Mouse (Mus musculus) limb, embryonic 13.5 days (tissue): ENCODE data around the gene Abca1. TPM values are rescaled to one million over a fixed set of nuclear protein-coding genes. Genes with fewer than 3 reads are reported as not detected.
A peak's percentile ranks its signal among the peaks of the same experiment; 100 is the strongest.

ENCODE experiments used
- ATAC-seq: fragments of 200-750 bp; cut with Nextera tagmentation; 2 replicates; pipeline ENCODE4 v1.8.0; 2017; ENCODE audit warnings: low read depth, moderate number of reproducible peaks, moderate TSS enrichment; ENCODE audit not compliant: low FRiP score
- H3K27ac ChIP-seq: fragments of 300-500 bp; sonication (generic); 2 replicates; pipeline ENCODE4 v1.5.1; 2015; ENCODE audit warnings: inconsistent platforms, mild to moderate bottlenecking, moderate library complexity
- H3K27me3 ChIP-seq: fragments of 300-500 bp; sonication (generic); 2 replicates; pipeline ENCODE4 v1.6.1; 2015; ENCODE audit warnings: mild to moderate bottlenecking, inconsistent platforms
- H3K36me3 ChIP-seq: fragments of 300-500 bp; sonication (generic); 2 replicates; pipeline ENCODE4 v1.6.1; 2015; ENCODE audit warnings: inconsistent platforms, mild to moderate bottlenecking, moderate library complexity
- H3K4me1 ChIP-seq: fragments of 300-500 bp; sonication (generic); 2 replicates; pipeline ENCODE4 v1.6.1; 2015; ENCODE audit warnings: inconsistent platforms
- H3K4me2 ChIP-seq: fragments of 300-500 bp; sonication (generic); replicated peaks from 2 replicates; pipeline ENCODE4 v1.6.1; 2015; ENCODE audit warnings: inconsistent platforms, mild to moderate bottlenecking, moderate library complexity
- H3K4me3 ChIP-seq: fragments of 300-500 bp; sonication (generic); 2 replicates; pipeline ENCODE4 v1.5.1; 2015; ENCODE audit warnings: moderate library complexity, mild to moderate bottlenecking, inconsistent platforms
- H3K9ac ChIP-seq: fragments of 300-500 bp; sonication (generic); 2 replicates; pipeline ENCODE4 v1.6.1; 2015; ENCODE audit warnings: mild to moderate bottlenecking, inconsistent platforms
- H3K9me3 ChIP-seq: fragments of 300-500 bp; sonication (generic); 2 replicates; pipeline ENCODE4 v1.6.1; 2016; ENCODE audit warnings: inconsistent platforms
- WGBS: fragments of 180-500 bp; shearing (Covaris S2); methylation state at CpG from one replicate; pipeline ENCODE4 v1.1.7; 2015; 5-methylcytosine and 5-hydroxymethylcytosine counted together
- polyA plus RNA-seq: library from polyadenylated mRNA; unstranded; fragments of >200 nt; fragmentation: Nextera tagmentation; extraction: Ambion mirVana; gene quantifications from 2 replicates; pipeline ENCODE4 v1.2.1, GENCODE M21; 2015

The Abca1 gene
- polyA plus RNA-seq, 1 experiment from 2014 or later = 7.8 TPM

- ATAC-seq = no peak
- WGBS = 76% methylated on average over 8 of the region's 8 CpGs
Observed at GRCm38 (mm10) chr4:53177696-53178095, 18.0 kb upstream of the Abca1 start.

GRCm38 (mm10) chr4:53174906-53175305 lies 15.2 kb upstream of the Abca1 start:
- peaks cover 22% of the 10 kb centered on the region for H3K4me1 ChIP-seq
- H3K4me2 ChIP-seq = no peak overlapping the region
- WGBS = 87% methylated on average over 7 of the region's 7 CpGs
- ATAC-seq = no peak
- H3K27ac ChIP-seq = no peak overlapping the region
- no peaks in the 10 kb centered on the region for H3K9me3 ChIP-seq
- no peak overlapping the region for H3K9ac ChIP-seq
- H3K4me3 ChIP-seq = no peak overlapping the region
- no peaks in the 10 kb centered on the region for H3K36me3 ChIP-seq
- H3K27me3 ChIP-seq = no peaks in the 10 kb centered on the region

More at GRCm38 (mm10) chr4:53177696-53178095, 18.0 kb upstream of the Abca1 start:
- Histone ChIP-seq H3K4me3 (no peak overlapping the region), H3K27me3 (no peaks in the 10 kb centered on the region), H3K4me1 (peaks cover 29% of the 10 kb centered on the region), H3K36me3 (no peaks in the 10 kb centered on the region), H3K9ac (no peak overlapping the region), H3K4me2 (no peak overlapping the region), H3K9me3 (no peaks in the 10 kb centered on the region), H3K27ac (no peak overlapping the region)

GRCm38 (mm10) chr4:53170403-53170802 lies 10.7 kb upstream of the Abca1 start:
- H3K36me3 ChIP-seq = no peaks in the 10 kb centered on the region
- 83% methylated on average over 2 of the region's 2 CpGs for WGBS
- no peak overlapping the region for H3K27ac ChIP-seq
- ATAC-seq = no peak
- no peak overlapping the region for H3K4me2 ChIP-seq
- no peak overlapping the region for H3K9ac ChIP-seq
- H3K9me3 ChIP-seq = no peaks in the 10 kb centered on the region
- H3K27me3 ChIP-seq = no peaks in the 10 kb centered on the region
- no peak overlapping the region for H3K4me3 ChIP-seq
- H3K4me1 ChIP-seq = no peaks in the 10 kb centered on the region

- no peaks in the 10 kb centered on the region for H3K9me3 ChIP-seq
- ATAC-seq = no peak
- no peak overlapping the region for H3K4me2 ChIP-seq
- H3K27me3 ChIP-seq = no peaks in the 10 kb centered on the region
- 88% methylated on average over 8 of the region's 25 CpGs for WGBS
- H3K4me3 ChIP-seq = no peak overlapping the region
- H3K27ac ChIP-seq = no peak overlapping the region
- no peak overlapping the region for H3K9ac ChIP-seq
- no peaks in the 10 kb centered on the region for H3K36me3 ChIP-seq
- peaks cover 9% of the 10 kb centered on the region for H3K4me1 ChIP-seq
Observed at GRCm38 (mm10) chr4:53165231-53165630, 5.5 kb upstream of the Abca1 start.

- H3K9me3 ChIP-seq = no peaks in the 10 kb centered on the region
- peak overlapping the region; percentile 82 for H3K27ac ChIP-seq
- H3K4me3 ChIP-seq = peak overlapping the region; percentile 64
- peak overlapping the region; percentile 80 for H3K4me2 ChIP-seq
- peak; percentile 13; the same call in 1 of the 2 replicates for ATAC-seq
- peak overlapping the region; percentile 74 for H3K9ac ChIP-seq
- no peaks in the 10 kb centered on the region for H3K27me3 ChIP-seq
- peaks cover 21% of the 10 kb centered on the region for H3K4me1 ChIP-seq
- no peaks in the 10 kb centered on the region for H3K36me3 ChIP-seq
- WGBS = 2% methylated on average over 20 of the region's 20 CpGs
Observed at GRCm38 (mm10) chr4:53159176-53159575, 519 bp downstream of the Abca1 start.

GRCm38 (mm10) chr4:53158634-53159033 lies 1.1 kb downstream of the Abca1 start:
- H3K4me3 ChIP-seq = peak overlapping the region; percentile 64
- H3K27ac ChIP-seq = peak overlapping the region; percentile 82
- H3K4me2 ChIP-seq = peak overlapping the region; percentile 80
- H3K4me1 ChIP-seq = peaks cover 26% of the 10 kb centered on the region
- no peaks in the 10 kb centered on the region for H3K36me3 ChIP-seq
- no peaks in the 10 kb centered on the region for H3K27me3 ChIP-seq
- 2% methylated on average over 18 of the region's 18 CpGs for WGBS
- H3K9ac ChIP-seq = peak overlapping the region; percentile 74
- no peak for ATAC-seq
- no peaks in the 10 kb centered on the region for H3K9me3 ChIP-seq

GRCm38 (mm10) chr4:53155471-53155870 lies 4.2 kb downstream of the Abca1 start:
- Histone ChIP-seq H3K4me3 (no peak overlapping the region), H3K4me1 (peaks cover 23% of the 10 kb centered on the region), H3K9ac (no peak overlapping the region), H3K27ac (no peak overlapping the region), H3K9me3 (no peaks in the 10 kb centered on the region), H3K4me2 (no peak overlapping the region), H3K27me3 (no peaks in the 10 kb centered on the region), H3K36me3 (no peaks in the 10 kb centered on the region)
- no peak for ATAC-seq
- 74% methylated on average over 11 of the region's 11 CpGs for WGBS

- Histone ChIP-seq H3K4me3 (no peak overlapping the region), H3K9ac (no peak overlapping the region), H3K4me1 (peaks cover 17% of the 10 kb centered on the region), H3K4me2 (no peak overlapping the region), H3K36me3 (no peaks in the 10 kb centered on the region), H3K9me3 (no peaks in the 10 kb centered on the region), H3K27ac (no peak overlapping the region), H3K27me3 (no peaks in the 10 kb centered on the region)
- WGBS = 40% methylated on average over 6 of the region's 6 CpGs
- no peak for ATAC-seq
Observed at GRCm38 (mm10) chr4:53153711-53154110, 6.0 kb downstream of the Abca1 start.

GRCm38 (mm10) chr4:53153061-53153460 lies 6.6 kb downstream of the Abca1 start:
- peaks cover 13% of the 10 kb centered on the region for H3K4me1 ChIP-seq
- H3K4me3 ChIP-seq = no peak overlapping the region
- H3K27ac ChIP-seq = no peak overlapping the region
- no peaks in the 10 kb centered on the region for H3K36me3 ChIP-seq
- no peak for ATAC-seq
- H3K9ac ChIP-seq = no peak overlapping the region
- H3K9me3 ChIP-seq = no peaks in the 10 kb centered on the region
- H3K4me2 ChIP-seq = no peak overlapping the region
- no peaks in the 10 kb centered on the region for H3K27me3 ChIP-seq
- 68% methylated on average over 4 of the region's 4 CpGs for WGBS

GRCm38 (mm10) chr4:53152655-53153054 lies 7.0 kb downstream of the Abca1 start:
- H3K4me2 ChIP-seq = no peak overlapping the region
- H3K4me1 ChIP-seq = peaks cover 11% of the 10 kb centered on the region; the same call in 1 of the 2 replicates
- WGBS = 44% methylated on average over 5 of the region's 5 CpGs
- no peak for ATAC-seq
- no peaks in the 10 kb centered on the region for H3K27me3 ChIP-seq
- H3K27ac ChIP-seq = no peak overlapping the region
- no peak overlapping the region for H3K4me3 ChIP-seq
- no peaks in the 10 kb centered on the region for H3K36me3 ChIP-seq
- no peak overlapping the region for H3K9ac ChIP-seq
- H3K9me3 ChIP-seq = no peaks in the 10 kb centered on the region

- Histone ChIP-seq H3K4me2 (no peak overlapping the region), H3K4me1 (peaks cover 15% of the 10 kb centered on the region; the same call in 1 of the 2 replicates), H3K27me3 (no peaks in the 10 kb centered on the region), H3K9ac (no peak overlapping the region), H3K36me3 (no peaks in the 10 kb centered on the region), H3K9me3 (no peaks in the 10 kb centered on the region), H3K27ac (no peak overlapping the region), H3K4me3 (no peak overlapping the region)
- ATAC-seq = no peak
- WGBS = 85% methylated on average over 8 of the region's 8 CpGs
Observed at GRCm38 (mm10) chr4:53150516-53150915, 9.2 kb downstream of the Abca1 start.

GRCm38 (mm10) chr4:53149644-53150043 lies 10.1 kb downstream of the Abca1 start:
- no peaks in the 10 kb centered on the region for H3K9me3 ChIP-seq
- H3K27me3 ChIP-seq = no peaks in the 10 kb centered on the region
- no peak overlapping the region for H3K27ac ChIP-seq
- H3K9ac ChIP-seq = no peak overlapping the region
- 93% methylated on average over 4 of the region's 5 CpGs for WGBS
- H3K4me3 ChIP-seq = no peak overlapping the region
- H3K36me3 ChIP-seq = no peaks in the 10 kb centered on the region
- H3K4me2 ChIP-seq = no peak overlapping the region
- peaks cover 15% of the 10 kb centered on the region; the same call in 1 of the 2 replicates for H3K4me1 ChIP-seq
- ATAC-seq = no peak

GRCm38 (mm10) chr4:53148817-53149216 lies 10.9 kb downstream of the Abca1 start:
- Histone ChIP-seq H3K9me3 (no peaks in the 10 kb centered on the region), H3K4me2 (no peak overlapping the region), H3K27ac (no peak overlapping the region), H3K4me3 (no peak overlapping the region), H3K36me3 (no peaks in the 10 kb centered on the region), H3K9ac (no peak overlapping the region), H3K4me1 (peaks cover 11% of the 10 kb centered on the region; the same call in 1 of the 2 replicates), H3K27me3 (no peaks in the 10 kb centered on the region)
- no peak for ATAC-seq
- 80% methylated on average over 2 of the region's 2 CpGs for WGBS
